Mouse (Mus musculus) heart, adult 18-20 months (tissue): ENCODE measurements around the gene Gpr174. TPM values are rescaled to one million over a fixed set of nuclear protein-coding genes. Genes with fewer than 3 reads are reported as not detected.
"Not testable (repeated sequence)": the region's sequence is repeated elsewhere in the genome, so short reads cannot be mapped to it uniquely, and the experiment has no call there.

Source experiments
- DNase-seq, 2 experiments: peaks; one replicate each; pipeline ENCODE4 v3.0.0; 2021 to 2022; ENCODE audit warnings: mixed read lengths in 1 of 2
- long read RNA-seq, 2 experiments: library from polyadenylated mRNA; stranded (forward); transcript quantifications; one replicate each; pipeline ENCODE4 v2.0.0; 2021
- total RNA-seq, 2 experiments: library from RNA; stranded (reverse); gene quantifications; 2 replicates each; pipeline ENCODE4 v1.2.3; 2021

The Gpr174 gene
- total RNA-seq, result under 1 TPM; 0.20 to 0.69 TPM
- long read RNA-seq, experiment 1, result 0 reads
- long read RNA-seq, experiment 2, partial matches to known transcripts, result 0 of 1 reads
- long read RNA-seq, experiment 2, other reads (novel, unspliced or antisense), result 1 of 1 reads

GRCm38 (mm10) chrX:107255486-107256227 is at the start of gene Gpr174:
Gpr174 (plus strand) TSS chrX:107255878.
- DNase-seq, result no peak

GRCm38 (mm10) chrX:107217577-107218090 is 38.0 kb upstream of the Gpr174 start:
- no peak for DNase-seq

- no peak for DNase-seq
Observed at GRCm38 (mm10) chrX:107224846-107225245, 30.8 kb upstream of the Gpr174 start.

- DNase-seq, result no peak
Observed at GRCm38 (mm10) chrX:107231214-107231613, 24.5 kb upstream of the Gpr174 start.

GRCm38 (mm10) chrX:107234655-107235054 is 21.0 kb upstream of the Gpr174 start:
- DNase-seq, result no peak

GRCm38 (mm10) chrX:107236461-107236860 is 19.2 kb upstream of the Gpr174 start:
- DNase-seq, result no peak

GRCm38 (mm10) chrX:107250390-107250789 is 5.3 kb upstream of the Gpr174 start:
- DNase-seq, result peak in 1 of 2 experiments; percentile 0

- DNase-seq, result no peak
Observed at GRCm38 (mm10) chrX:107264619-107265018, 8.9 kb downstream of the Gpr174 start.

GRCm38 (mm10) chrX:107277606-107278005 is 21.9 kb downstream of the Gpr174 start:
- DNase-seq, result peak in 1 of 2 experiments; percentile 6

- no peak for DNase-seq
Observed at GRCm38 (mm10) chrX:107284211-107284610, 28.5 kb downstream of the Gpr174 start.

- DNase-seq, result not testable (repeated sequence)
Observed at GRCm38 (mm10) chrX:107297861-107298260, 42.2 kb downstream of the Gpr174 start.

GRCm38 (mm10) chrX:107298761-107299160 is 43.1 kb downstream of the Gpr174 start:
- no peak for DNase-seq

- DNase-seq, result no peak
Observed at GRCm38 (mm10) chrX:107306492-107306891, 50.8 kb downstream of the Gpr174 start.

GRCm38 (mm10) chrX:107312533-107312932 is 56.9 kb downstream of the Gpr174 start:
- DNase-seq, result no peak

- peak in 1 of 2 experiments; percentile 1 for DNase-seq
Observed at GRCm38 (mm10) chrX:107325697-107326381, 70.2 kb downstream of the Gpr174 start.

- DNase-seq, result peak; percentile 11 to 29
Observed at GRCm38 (mm10) chrX:107329849-107330248, 74.2 kb downstream of the Gpr174 start.

GRCm38 (mm10) chrX:107336609-107337008 is 80.9 kb downstream of the Gpr174 start:
- DNase-seq, result no peak

GRCm38 (mm10) chrX:107341980-107342379 is 86.3 kb downstream of the Gpr174 start:
- DNase-seq, result no peak

Other genes starting within 250 kb of the Gpr174 start
- gene P2ry10, start 167.4 kb upstream of the Gpr174 start, total RNA-seq, result 1 to 10 TPM in 1 of 2 experiments, under 1 TPM in 1; 0.37 to 1.4 TPM
- 1 to 10 TPM in 1 of 2 experiments, under 1 TPM in 1; 0.27 to 1.4 TPM for gene P2ry10b, start 107.0 kb upstream of the Gpr174 start, total RNA-seq
- 1 to 10 TPM; 7.4 to 9.5 TPM for gene Itm2a, start 147.5 kb downstream of the Gpr174 start, total RNA-seq